Mouse (Mus musculus) gastrocnemius, postnatal 4 days (tissue): ENCODE data around the gene Ppt2. TPM values are rescaled to one million over a fixed set of nuclear protein-coding genes. Genes with fewer than 3 reads are reported as not detected.

Source experiments
- DNase-seq, 2 experiments: peaks; one replicate each; pipeline ENCODE4 v3.0.0; 2021 to 2022; ENCODE audit warnings: low spot score in 2 of 2, mixed read lengths in 2 of 2
- total RNA-seq, 2 experiments: library from RNA; stranded (reverse); gene quantifications; 2 replicates each; pipeline ENCODE4 v1.2.3; 2021

Gene Ppt2
- total RNA-seq, 2 experiments from 2014 or later = 35.9 to 44.8 TPM

GRCm38 (mm10) chr17:34657271-34657670 lies 29.0 kb upstream of the Ppt2 start:
- DNase-seq = no peak

- DNase-seq = peak in 1 of 2 experiments; percentile 65
Measured at GRCm38 (mm10) chr17:34656666-34657065, 28.4 kb upstream of the Ppt2 start.

- DNase-seq = peak; percentile 75 to 87
Measured at GRCm38 (mm10) chr17:34655581-34655991, 27.3 kb upstream of the Ppt2 start.

- DNase-seq = peak in 1 of 2 experiments; percentile 75
Measured at GRCm38 (mm10) chr17:34655160-34655559, 26.9 kb upstream of the Ppt2 start.

GRCm38 (mm10) chr17:34654392-34654791 lies 26.1 kb upstream of the Ppt2 start:
- peak in 1 of 2 experiments; percentile 51 for DNase-seq

- DNase-seq = peak in 1 of 2 experiments; percentile 71
Measured at GRCm38 (mm10) chr17:34653746-34654285, 25.5 kb upstream of the Ppt2 start.

GRCm38 (mm10) chr17:34652985-34653384 lies 24.7 kb upstream of the Ppt2 start:
- DNase-seq = no peak

- no peak for DNase-seq
Measured at GRCm38 (mm10) chr17:34652546-34652945, 24.2 kb upstream of the Ppt2 start.

- peak in 1 of 2 experiments; percentile 52 for DNase-seq
Measured at GRCm38 (mm10) chr17:34651507-34652221, 23.4 kb upstream of the Ppt2 start.

GRCm38 (mm10) chr17:34650781-34651180 lies 22.5 kb upstream of the Ppt2 start:
- no peak for DNase-seq

GRCm38 (mm10) chr17:34649106-34649864 lies 21.0 kb upstream of the Ppt2 start:
- DNase-seq = no peak

GRCm38 (mm10) chr17:34648141-34648890 lies 20.0 kb upstream of the Ppt2 start:
- DNase-seq = no peak

- peak; percentile 78 to 92 for DNase-seq
Measured at GRCm38 (mm10) chr17:34646906-34647787, 18.8 kb upstream of the Ppt2 start, which contains the start of gene Atf6b. Atf6b (plus strand) TSS chr17:34647146.

GRCm38 (mm10) chr17:34645831-34646511 lies 17.7 kb upstream of the Ppt2 start:
- DNase-seq = peak in 1 of 2 experiments; percentile 21

GRCm38 (mm10) chr17:34645256-34645829 lies 17.0 kb upstream of the Ppt2 start:
- DNase-seq = no peak

GRCm38 (mm10) chr17:34644608-34645007 lies 16.3 kb upstream of the Ppt2 start, which contains the start of gene Fkbpl:
Fkbpl (plus strand) TSS chr17:34644764.
- peak; percentile 82 to 94 for DNase-seq

- no peak for DNase-seq
Measured at GRCm38 (mm10) chr17:34643944-34644343, 15.6 kb upstream of the Ppt2 start.

- DNase-seq = no peak
Measured at GRCm38 (mm10) chr17:34643379-34643778, 15.1 kb upstream of the Ppt2 start.

GRCm38 (mm10) chr17:34641945-34642344 lies 13.6 kb upstream of the Ppt2 start:
- no peak for DNase-seq
